Mouse (Mus musculus) liver, postnatal 0 days (tissue): Measurements from ENCODE around the gene Fam92b.

Experiments
- CTCF ChIP-seq: sonication (generic); IDR thresholded peaks from 2 replicates; pipeline ENCODE4 v1.5.1; 2016; ENCODE audit warnings: antibody characterized with exemption, low read depth
- EP300 ChIP-seq: IDR thresholded peaks from 2 replicates; pipeline ENCODE4 v1.6.1; 2016; ENCODE audit warnings: antibody characterized with exemption, low read depth, mild to moderate bottlenecking

DNA sequence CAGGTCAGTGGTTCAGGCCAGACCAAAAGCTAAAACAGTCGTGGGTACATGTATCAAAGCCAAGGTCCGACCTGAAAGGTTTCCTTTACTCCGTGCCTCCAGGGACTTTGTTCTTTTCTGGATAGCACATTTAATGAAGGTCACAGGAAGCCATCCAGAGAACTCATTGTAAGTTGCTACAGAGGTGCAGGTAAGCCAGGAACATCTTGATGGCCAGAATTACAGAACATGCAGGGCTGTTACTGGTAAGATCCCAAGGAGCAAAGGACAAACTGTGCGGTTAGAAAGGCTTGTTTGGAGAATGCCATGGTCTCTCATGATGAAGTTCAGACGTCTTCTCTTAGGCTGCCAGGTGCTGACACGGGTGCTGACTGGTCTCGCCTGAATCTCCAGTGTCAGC, 60.7 kb downstream of the Fam92b start:
- no peak for TF ChIP-seq CTCF
- TF ChIP-seq EP300, result no peak
